Mouse (Mus musculus) stomach, postnatal 0 days (tissue): ENCODE results near the gene Tox2. TPM values are rescaled to one million over a fixed set of nuclear protein-coding genes. Genes with fewer than 3 reads are reported as not detected.
A peak's percentile ranks its signal among the peaks of the same experiment; 100 is the strongest.

Experiments used
- ATAC-seq: fragments of 200-750 bp; cut with Nextera tagmentation; 2 replicates; pipeline ENCODE4 v1.8.0; 2017; ENCODE audit not compliant: low FRiP score, low TSS enrichment
- DNase-seq: peaks from one replicate; pipeline ENCODE4 v3.0.0-alpha.2; 2016; ENCODE audit warnings: low spot score
- H3K27ac ChIP-seq: fragments of 300-500 bp; sonication (generic); replicated peaks from 2 replicates; pipeline ENCODE4 v1.5.1; 2014; ENCODE audit warnings: mild to moderate bottlenecking, control low read depth
- H3K27me3 ChIP-seq: fragments of 300-500 bp; sonication (generic); 2 replicates; pipeline ENCODE4 v1.6.1; 2014; ENCODE audit warnings: low read length; ENCODE audit not compliant: control insufficient read depth, insufficient read depth
- H3K36me3 ChIP-seq: fragments of 300-500 bp; sonication (generic); 2 replicates; pipeline ENCODE4 v1.6.1; 2014; ENCODE audit warnings: low read length, mixed read lengths; ENCODE audit not compliant: control insufficient read depth, insufficient read depth
- H3K4me1 ChIP-seq: fragments of 300-500 bp; sonication (generic); replicated peaks from 2 replicates; pipeline ENCODE4 v1.6.1; 2014; ENCODE audit warnings: antibody characterized with exemption; ENCODE audit not compliant: control insufficient read depth, insufficient read depth
- H3K4me2 ChIP-seq: fragments of 300-500 bp; sonication (generic); replicated peaks from 2 replicates; pipeline ENCODE4 v1.6.1; 2014; ENCODE audit warnings: low read depth, mild to moderate bottlenecking, control low read depth, moderate library complexity
- H3K4me3 ChIP-seq: fragments of 300-500 bp; sonication (generic); 2 replicates; pipeline ENCODE4 v1.5.1; 2014; ENCODE audit warnings: low read depth, low read length, control low read depth
- H3K9ac ChIP-seq: fragments of 300-500 bp; sonication (generic); 2 replicates; pipeline ENCODE4 v1.6.1; 2014; ENCODE audit warnings: mild to moderate bottlenecking, low read length, control low read depth, mixed read lengths
- H3K9me3 ChIP-seq: fragments of 300-500 bp; sonication (generic); 2 replicates; pipeline ENCODE4 v1.6.1; 2016; ENCODE audit warnings: low read length; ENCODE audit not compliant: control insufficient read depth
- CTCF ChIP-seq: IDR thresholded peaks from 2 replicates; pipeline ENCODE4 v1.5.1; 2016; ENCODE audit warnings: antibody characterized with exemption, low read depth, mild to moderate bottlenecking, moderate library complexity
- EP300 ChIP-seq: optimal IDR thresholded peaks from 2 replicates; pipeline ENCODE3; 2016; ENCODE audit warnings: antibody characterized with exemption
- WGBS: fragments of 180-500 bp; shearing (Covaris S2); extraction: QIAGEN DNeasy Blood & Tissue Kit; methylation state at CpG from one replicate; pipeline ENCODE4 v1.1.7; 2014; 5-methylcytosine and 5-hydroxymethylcytosine counted together
- polyA plus RNA-seq: library from polyadenylated mRNA; unstranded; fragments of >200 nt; fragmentation: Nextera tagmentation; extraction: Ambion mirVana; gene quantifications from 2 replicates; pipeline ENCODE4 v1.2.1, GENCODE M21; 2015

Gene Tox2
- polyA plus RNA-seq, 1 experiment from 2014 or later = 0.98 TPM

DNA sequence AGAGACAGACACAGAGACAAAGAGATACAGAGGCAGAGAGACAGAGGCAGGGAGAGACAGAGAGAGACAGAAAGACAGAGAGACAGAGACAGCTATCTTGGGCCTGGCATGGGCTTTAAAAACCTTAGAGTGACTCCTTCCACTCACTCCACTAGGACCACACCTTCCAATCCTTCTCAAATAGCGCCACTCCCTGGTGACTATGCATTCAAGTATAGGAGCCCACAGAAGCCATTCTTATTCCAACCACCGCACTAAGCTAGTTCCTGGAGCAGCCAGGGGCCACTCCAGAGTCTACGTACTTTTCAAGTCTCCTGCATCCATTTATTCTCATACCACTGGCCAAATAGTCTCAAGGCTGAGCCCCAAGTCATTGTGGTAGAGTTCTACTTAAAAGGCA is 115.9 kb downstream of the Tox2 start:
- Histone ChIP-seq H3K9me3 (no peaks in the 10 kb centered on the region), H3K4me1 (no peaks in the 10 kb centered on the region), H3K9ac (no peak overlapping the region), H3K27me3 (no peaks in the 10 kb centered on the region), H3K36me3 (no peaks in the 10 kb centered on the region), H3K4me3 (no peak overlapping the region), H3K4me2 (no peak overlapping the region), H3K27ac (no peak overlapping the region)
- TF ChIP-seq CTCF (peak; percentile 46), EP300 (no peak)
- WGBS = 84% methylated on average over 3 of the region's 3 CpGs
- DNase-seq = no peak
- no peak for ATAC-seq

DNA sequence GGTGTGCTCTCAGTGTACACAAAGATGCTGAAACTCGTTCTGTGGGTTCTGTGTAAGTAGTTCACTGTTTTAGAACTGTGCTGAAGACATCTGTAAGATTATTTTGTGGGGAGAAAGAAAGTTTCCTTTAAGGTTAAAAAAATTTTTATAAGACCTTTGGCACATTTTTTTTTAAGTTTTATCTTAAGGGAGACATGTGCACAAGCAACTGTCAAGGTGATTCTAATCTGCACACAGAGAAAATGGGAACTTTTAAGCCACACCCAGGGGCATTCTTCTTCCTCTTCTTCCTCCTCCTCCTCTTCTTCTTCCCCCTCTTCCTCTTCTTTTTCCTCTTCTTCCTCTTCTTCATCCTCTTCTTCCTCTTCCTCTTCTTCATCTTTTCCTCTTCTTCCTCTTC is 120.2 kb downstream of the Tox2 start:
- Histone ChIP-seq H3K4me1 (no peaks in the 10 kb centered on the region), H3K4me2 (no peak overlapping the region), H3K9me3 (no peaks in the 10 kb centered on the region), H3K36me3 (no peaks in the 10 kb centered on the region), H3K27me3 (no peaks in the 10 kb centered on the region), H3K9ac (no peak overlapping the region), H3K27ac (no peak overlapping the region), H3K4me3 (no peak overlapping the region)
- ATAC-seq (no peak), DNase-seq (no peak)
- no peak for TF ChIP-seq CTCF
- no peak for TF ChIP-seq EP300
- WGBS = 4% methylated on average over 1 of the region's 1 CpGs

DNA sequence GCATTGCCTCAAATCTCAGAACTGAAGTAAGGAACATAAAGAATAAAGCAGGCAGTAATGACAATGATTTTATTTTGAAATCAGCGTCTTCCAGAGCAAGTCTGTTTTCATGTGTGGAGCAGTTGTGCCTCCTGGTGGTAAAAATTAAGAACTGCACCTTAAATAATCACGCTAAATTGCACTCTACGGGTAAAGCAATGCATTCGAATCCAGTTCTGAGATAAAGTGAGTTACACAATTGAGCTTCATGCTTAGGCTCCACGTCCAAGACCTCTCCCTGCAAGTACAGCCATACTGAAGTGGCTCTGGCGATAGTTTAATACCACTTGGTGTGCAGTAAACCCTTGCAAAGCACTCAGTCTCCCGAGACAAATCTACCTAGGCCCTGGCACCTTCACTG is 127.8 kb downstream of the Tox2 start:
- peak; percentile 93 for TF ChIP-seq CTCF
- TF ChIP-seq EP300 = no peak
- no peaks in the 10 kb centered on the region for H3K27me3 ChIP-seq
- no peak for DNase-seq

DNA sequence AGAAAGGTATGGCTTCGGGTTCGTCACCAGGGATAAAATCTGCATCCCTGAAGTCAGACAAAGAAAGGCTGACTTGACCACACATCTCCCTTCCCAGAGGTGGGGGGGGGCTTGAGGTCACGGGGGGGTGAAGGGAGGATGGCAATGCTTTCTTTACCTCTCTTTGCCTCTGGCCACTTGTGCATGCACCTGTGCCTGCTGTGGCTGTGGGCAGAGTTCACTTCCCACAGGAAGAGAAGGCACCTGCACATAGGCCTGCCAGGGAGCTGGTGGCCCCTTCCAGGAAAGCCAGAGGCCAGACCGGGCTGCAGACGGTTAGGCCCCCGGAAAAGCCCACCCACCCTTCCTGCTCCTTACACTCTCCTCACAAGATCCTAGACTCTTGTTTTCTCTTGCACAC is 128.5 kb downstream of the Tox2 start:
- Histone ChIP-seq H3K9me3 (no peaks in the 10 kb centered on the region), H3K9ac (no peak overlapping the region), H3K27ac (no peak overlapping the region), H3K4me2 (no peak overlapping the region), H3K4me3 (no peak overlapping the region), H3K4me1 (no peaks in the 10 kb centered on the region), H3K27me3 (no peaks in the 10 kb centered on the region), H3K36me3 (no peaks in the 10 kb centered on the region; the same call in 1 of the 2 replicates)
- TF ChIP-seq EP300 (no peak), CTCF (no peak)
- DNase-seq (no peak), ATAC-seq (no peak)
- WGBS = 70% methylated on average over 6 of the region's 6 CpGs

More for the DNA sequence above, 127.8 kb downstream of the Tox2 start:
- Histone ChIP-seq H3K4me2 (no peak overlapping the region), H3K4me3 (no peak overlapping the region), H3K4me1 (no peaks in the 10 kb centered on the region), H3K9me3 (no peaks in the 10 kb centered on the region), H3K36me3 (no peaks in the 10 kb centered on the region; the same call in 1 of the 2 replicates), H3K27ac (no peak overlapping the region), H3K9ac (no peak overlapping the region)
- 22% methylated on average over 7 of the region's 7 CpGs for WGBS
- no peak for ATAC-seq

DNA sequence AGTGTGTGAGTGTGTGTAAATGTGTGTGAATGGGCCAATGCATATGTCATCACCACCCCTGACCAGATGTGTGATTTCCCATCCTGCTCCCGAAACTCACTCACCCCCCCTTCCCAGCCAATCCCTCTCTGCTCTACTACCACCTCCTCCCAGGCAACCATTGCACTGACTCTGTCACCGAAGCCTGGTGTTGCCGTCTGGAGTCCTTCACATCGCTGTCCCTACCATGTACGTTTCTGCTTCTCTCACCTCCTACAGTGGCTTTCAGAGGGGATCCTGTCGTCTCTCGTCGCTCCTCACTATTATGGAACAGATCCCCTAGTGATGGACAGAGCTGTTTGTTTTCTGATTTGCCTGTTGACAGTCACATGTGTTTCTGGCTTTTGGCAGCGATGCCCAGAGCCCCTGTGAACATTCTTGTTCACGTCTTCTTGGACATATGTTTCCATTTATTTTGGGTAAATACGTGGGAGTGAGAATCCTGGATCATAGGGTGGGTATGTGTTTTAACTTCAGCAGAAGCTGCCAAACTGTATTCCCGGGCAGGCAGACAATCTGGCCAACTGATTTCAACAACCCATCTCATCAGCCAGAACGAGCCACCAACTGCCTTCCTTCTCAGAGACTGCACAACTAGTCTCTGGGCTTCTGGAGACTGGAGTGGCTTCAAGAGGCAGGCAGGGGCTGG is 129.6 kb downstream of the Tox2 start:
- Histone ChIP-seq H3K4me1 (no peaks in the 10 kb centered on the region), H3K9me3 (no peaks in the 10 kb centered on the region), H3K9ac (no peak overlapping the region), H3K36me3 (no peaks in the 10 kb centered on the region; the same call in 1 of the 2 replicates), H3K4me3 (no peak overlapping the region), H3K27me3 (no peaks in the 10 kb centered on the region), H3K27ac (no peak overlapping the region), H3K4me2 (no peak overlapping the region)
- TF ChIP-seq CTCF = no peak
- TF ChIP-seq EP300 = no peak
- DNase-seq (no peak), ATAC-seq (no peak)
- WGBS = 57% methylated on average over 13 of the region's 13 CpGs

DNA sequence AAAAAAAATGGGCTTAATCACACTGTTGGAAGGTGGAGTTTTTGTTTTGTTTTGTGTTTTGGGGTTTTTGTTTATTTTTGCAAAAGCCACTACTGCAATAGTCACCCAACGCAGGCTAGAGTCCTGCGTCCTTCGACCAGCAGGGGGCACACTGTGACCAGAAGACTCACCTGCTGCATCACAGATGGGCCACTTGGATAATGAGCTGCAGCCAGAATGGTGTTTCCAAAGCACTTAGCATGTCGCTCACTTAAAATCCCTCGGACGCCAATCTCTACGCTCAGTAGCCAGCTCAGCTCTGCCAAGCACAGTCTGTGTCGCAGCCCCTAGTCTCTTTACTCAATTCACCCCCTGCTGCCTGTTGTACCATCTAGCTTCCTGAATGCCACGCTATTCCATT is 137.3 kb downstream of the Tox2 start:
- Histone ChIP-seq H3K4me1 (no peaks in the 10 kb centered on the region), H3K4me2 (no peak overlapping the region), H3K9ac (no peak overlapping the region), H3K9me3 (no peaks in the 10 kb centered on the region), H3K27ac (no peak overlapping the region), H3K27me3 (no peaks in the 10 kb centered on the region), H3K36me3 (peaks cover 4% of the 10 kb centered on the region; the same call in 1 of the 2 replicates), H3K4me3 (no peak overlapping the region)
- no peak for TF ChIP-seq EP300
- TF ChIP-seq CTCF = peak; percentile 92
- ATAC-seq (peak; percentile 55; the same call in 1 of the 2 replicates), DNase-seq (peak; percentile 74)
- WGBS = 22% methylated on average over 9 of the region's 9 CpGs
